Mouse (Mus musculus): ENCODE measurements around the gene Olfr811. TPM values are rescaled to one million over a fixed set of nuclear protein-coding genes. Genes with fewer than 3 reads are reported as not detected.

Olfr811 gene
- not detected in 2 replicates for polyA plus RNA-seq (2015; fragmentation: Nextera tagmentation; extraction: Ambion mirVana)

- WGBS = 83% methylated on average over 4 of the region's 4 CpGs
- Histone ChIP-seq H3K9ac (replicated peaks; ENCODE audit: low read length) (no peak within 1 kb of the TSS), H3K4me3 (ENCODE audit: low read length) (no peak within 1 kb of the TSS), H3K9me3 (ENCODE audit: low read length) (no peaks in the 10 kb centered on the region), H3K27me3 (ENCODE audit: insufficient read depth, low read length) (no peaks in the 10 kb centered on the region), H3K4me2 (replicated peaks; ENCODE audit: low read depth, low read length) (no peak within 1 kb of the TSS), H3K36me3 (ENCODE audit: insufficient read depth, low read length) (no peaks in the 10 kb centered on the region), H3K27ac (ENCODE audit: low read length) (no peak within 1 kb of the TSS), H3K4me1 (ENCODE audit: insufficient read depth, low read length) (no peaks in the 10 kb centered on the region)
- ATAC-seq (ENCODE audit: low FRiP score, low TSS enrichment) = no peak
These were observed at the start of gene Olfr811 for GRCm38 (mm10) chr10:129804296-129804695. Gene Olfr811, minus strand, starts transcription at chr10:129804396.

GRCm38 (mm10) chr10:129847343-129847742 lies 43.1 kb upstream of the Olfr811 start:
- H3K27me3 ChIP-seq (ENCODE audit: insufficient read depth, low read length) = no peaks in the 10 kb centered on the region
- no peak overlapping the region for H3K4me2 ChIP-seq (replicated peaks; ENCODE audit: low read depth, low read length)
- no peaks in the 10 kb centered on the region for H3K9me3 ChIP-seq (ENCODE audit: low read length)
- H3K9ac ChIP-seq (replicated peaks; ENCODE audit: low read length) = no peak overlapping the region
- H3K36me3 ChIP-seq (ENCODE audit: insufficient read depth, low read length) = no peaks in the 10 kb centered on the region
- H3K4me1 ChIP-seq (ENCODE audit: insufficient read depth, low read length) = no peaks in the 10 kb centered on the region
- H3K4me3 ChIP-seq (ENCODE audit: low read length) = no peak overlapping the region
- no peak for ATAC-seq (ENCODE audit: low FRiP score, low TSS enrichment)
- WGBS = 77% methylated on average over 1 of the region's 1 CpGs
- H3K27ac ChIP-seq (ENCODE audit: low read length) = no peak overlapping the region

GRCm38 (mm10) chr10:129845994-129846393 lies 41.8 kb upstream of the Olfr811 start, which contains the start of gene Olfr812:
Gene Olfr812, minus strand, starts transcription at chr10:129846094.
- no peak within 1 kb of the TSS for H3K27ac ChIP-seq (ENCODE audit: low read length)
- no peak within 1 kb of the TSS for H3K4me2 ChIP-seq (replicated peaks; ENCODE audit: low read depth, low read length)
- WGBS = 63% methylated on average over 1 of the region's 1 CpGs
- no peaks in the 10 kb centered on the region for H3K36me3 ChIP-seq (ENCODE audit: insufficient read depth, low read length)
- no peak within 1 kb of the TSS for H3K4me3 ChIP-seq (ENCODE audit: low read length)
- no peaks in the 10 kb centered on the region for H3K27me3 ChIP-seq (ENCODE audit: insufficient read depth, low read length)
- H3K9me3 ChIP-seq (ENCODE audit: low read length) = no peaks in the 10 kb centered on the region
- no peaks in the 10 kb centered on the region for H3K4me1 ChIP-seq (ENCODE audit: insufficient read depth, low read length)
- no peak within 1 kb of the TSS for H3K9ac ChIP-seq (replicated peaks; ENCODE audit: low read length)
- no peak for ATAC-seq (ENCODE audit: low FRiP score, low TSS enrichment)

GRCm38 (mm10) chr10:129794817-129795216 lies 9.4 kb downstream of the Olfr811 start, which contains the start of gene Olfr810:
Gene Olfr810, minus strand, starts transcription at chr10:129794917.
- Histone ChIP-seq H3K4me1 (ENCODE audit: insufficient read depth, low read length) (no peaks in the 10 kb centered on the region), H3K9me3 (ENCODE audit: low read length) (no peaks in the 10 kb centered on the region), H3K9ac (replicated peaks; ENCODE audit: low read length) (no peak within 1 kb of the TSS), H3K4me3 (ENCODE audit: low read length) (no peak within 1 kb of the TSS), H3K4me2 (replicated peaks; ENCODE audit: low read depth, low read length) (no peak within 1 kb of the TSS), H3K27me3 (ENCODE audit: insufficient read depth, low read length) (no peaks in the 10 kb centered on the region), H3K27ac (ENCODE audit: low read length) (no peak within 1 kb of the TSS), H3K36me3 (ENCODE audit: insufficient read depth, low read length) (no peaks in the 10 kb centered on the region)
- ATAC-seq (ENCODE audit: low FRiP score, low TSS enrichment) = no peak

GRCm38 (mm10) chr10:129778123-129778522 lies 26.1 kb downstream of the Olfr811 start:
- Histone ChIP-seq H3K4me2 (replicated peaks; ENCODE audit: low read depth, low read length) (no peak overlapping the region), H3K36me3 (ENCODE audit: insufficient read depth, low read length) (no peaks in the 10 kb centered on the region), H3K9me3 (ENCODE audit: low read length) (no peaks in the 10 kb centered on the region), H3K4me1 (ENCODE audit: insufficient read depth, low read length) (no peaks in the 10 kb centered on the region), H3K4me3 (ENCODE audit: low read length) (no peak overlapping the region), H3K27ac (ENCODE audit: low read length) (no peak overlapping the region), H3K27me3 (ENCODE audit: insufficient read depth, low read length) (no peaks in the 10 kb centered on the region), H3K9ac (replicated peaks; ENCODE audit: low read length) (no peak overlapping the region)
- ATAC-seq (ENCODE audit: low FRiP score, low TSS enrichment) = no peak

GRCm38 (mm10) chr10:129774338-129774737 lies 29.9 kb downstream of the Olfr811 start, which contains the start of gene Olfr809:
Gene Olfr809, plus strand, starts transcription at chr10:129774638.
- H3K4me1 ChIP-seq (ENCODE audit: insufficient read depth, low read length) = no peaks in the 10 kb centered on the region
- no peak within 1 kb of the TSS for H3K27ac ChIP-seq (ENCODE audit: low read length)
- no peak within 1 kb of the TSS for H3K4me2 ChIP-seq (replicated peaks; ENCODE audit: low read depth, low read length)

GRCm38 (mm10) chr10:129765182-129765581 lies 39.0 kb downstream of the Olfr811 start, which contains the start of gene Olfr808:
Gene Olfr808, plus strand, starts transcription at chr10:129765482.
- Histone ChIP-seq H3K9me3 (ENCODE audit: low read length) (no peaks in the 10 kb centered on the region), H3K27me3 (ENCODE audit: insufficient read depth, low read length) (no peaks in the 10 kb centered on the region), H3K4me3 (ENCODE audit: low read length) (no peak within 1 kb of the TSS), H3K36me3 (ENCODE audit: insufficient read depth, low read length) (no peaks in the 10 kb centered on the region), H3K4me2 (replicated peaks; ENCODE audit: low read depth, low read length) (no peak within 1 kb of the TSS), H3K9ac (replicated peaks; ENCODE audit: low read length) (no peak within 1 kb of the TSS), H3K27ac (ENCODE audit: low read length) (no peak within 1 kb of the TSS), H3K4me1 (ENCODE audit: insufficient read depth, low read length) (no peaks in the 10 kb centered on the region)
- ATAC-seq (ENCODE audit: low FRiP score, low TSS enrichment) = no peak
- 89% methylated on average over 1 of the region's 1 CpGs for WGBS

More at GRCm38 (mm10) chr10:129774338-129774737, 29.9 kb downstream of the Olfr811 start, which contains the start of gene Olfr809:
- Histone ChIP-seq H3K27me3 (ENCODE audit: insufficient read depth, low read length) (no peaks in the 10 kb centered on the region), H3K36me3 (ENCODE audit: insufficient read depth, low read length) (no peaks in the 10 kb centered on the region), H3K9ac (replicated peaks; ENCODE audit: low read length) (no peak within 1 kb of the TSS), H3K4me3 (ENCODE audit: low read length) (no peak within 1 kb of the TSS), H3K9me3 (ENCODE audit: low read length) (no peaks in the 10 kb centered on the region)
- no peak for ATAC-seq (ENCODE audit: low FRiP score, low TSS enrichment)

- no peaks in the 10 kb centered on the region for H3K27me3 ChIP-seq (ENCODE audit: insufficient read depth, low read length)
- no peaks in the 10 kb centered on the region for H3K9me3 ChIP-seq (ENCODE audit: low read length)
- H3K27ac ChIP-seq (ENCODE audit: low read length) = no peak within 1 kb of the TSS
- H3K4me2 ChIP-seq (replicated peaks; ENCODE audit: low read depth, low read length) = no peak within 1 kb of the TSS
- no peak within 1 kb of the TSS for H3K9ac ChIP-seq (replicated peaks; ENCODE audit: low read length)
- H3K4me1 ChIP-seq (ENCODE audit: insufficient read depth, low read length) = no peaks in the 10 kb centered on the region
- no peaks in the 10 kb centered on the region for H3K36me3 ChIP-seq (ENCODE audit: insufficient read depth, low read length)
- ATAC-seq (ENCODE audit: low FRiP score, low TSS enrichment) = no peak
- H3K4me3 ChIP-seq (ENCODE audit: low read length) = no peak within 1 kb of the TSS
- 88% methylated on average over 1 of the region's 1 CpGs for WGBS
These were observed 46.5 kb downstream of the Olfr811 start, which contains the start of gene Olfr807 for GRCm38 (mm10) chr10:129757693-129758092. Gene Olfr807, minus strand, starts transcription at chr10:129757793.

Other genes with a start within 250 kb of the Olfr811 start
- gene Olfr794, start 236.7 kb downstream of the Olfr811 start, polyA plus RNA-seq (2015; fragmentation: Nextera tagmentation; extraction: Ambion mirVana) = not detected in 2 replicates
- not detected in 2 replicates for gene Olfr796, start 191.8 kb downstream of the Olfr811 start, polyA plus RNA-seq (2015; fragmentation: Nextera tagmentation; extraction: Ambion mirVana)
- not detected in 2 replicates for gene Olfr798, start 176.5 kb downstream of the Olfr811 start, polyA plus RNA-seq (2015; fragmentation: Nextera tagmentation; extraction: Ambion mirVana)
- not detected in 2 replicates for gene Olfr799, start 166.9 kb downstream of the Olfr811 start, polyA plus RNA-seq (2015; fragmentation: Nextera tagmentation; extraction: Ambion mirVana)
- gene Olfr800, start 146.7 kb downstream of the Olfr811 start, polyA plus RNA-seq (2015; fragmentation: Nextera tagmentation; extraction: Ambion mirVana) = not detected in 2 replicates
- not detected in 2 replicates for gene Olfr801, start 130.5 kb downstream of the Olfr811 start, polyA plus RNA-seq (2015; fragmentation: Nextera tagmentation; extraction: Ambion mirVana)
- gene Olfr802, start 116.2 kb downstream of the Olfr811 start, polyA plus RNA-seq (2015; fragmentation: Nextera tagmentation; extraction: Ambion mirVana) = 0.03 TPM in 1 of 2 replicates, not detected in the other
- not detected in 2 replicates for gene Olfr803, start 110.1 kb downstream of the Olfr811 start, polyA plus RNA-seq (2015; fragmentation: Nextera tagmentation; extraction: Ambion mirVana)
- gene Olfr804, start 101.2 kb downstream of the Olfr811 start, polyA plus RNA-seq (2015; fragmentation: Nextera tagmentation; extraction: Ambion mirVana) = not detected in 2 replicates
- gene Olfr805, start 75.0 kb downstream of the Olfr811 start, polyA plus RNA-seq (2015; fragmentation: Nextera tagmentation; extraction: Ambion mirVana) = not detected in 2 replicates
- gene Olfr806, start 62.5 kb downstream of the Olfr811 start, polyA plus RNA-seq (2015; fragmentation: Nextera tagmentation; extraction: Ambion mirVana) = not detected in 2 replicates
- not detected in 2 replicates for gene Olfr807, start 46.6 kb downstream of the Olfr811 start, polyA plus RNA-seq (2015; fragmentation: Nextera tagmentation; extraction: Ambion mirVana)
- not detected in 2 replicates for gene Olfr808, start 38.9 kb downstream of the Olfr811 start, polyA plus RNA-seq (2015; fragmentation: Nextera tagmentation; extraction: Ambion mirVana)
- gene Olfr809, start 29.8 kb downstream of the Olfr811 start, polyA plus RNA-seq (2015; fragmentation: Nextera tagmentation; extraction: Ambion mirVana) = not detected in 2 replicates
- not detected in 2 replicates for gene Olfr810, start 9.5 kb downstream of the Olfr811 start, polyA plus RNA-seq (2015; fragmentation: Nextera tagmentation; extraction: Ambion mirVana)
- gene Olfr812, start 41.7 kb upstream of the Olfr811 start, polyA plus RNA-seq (2015; fragmentation: Nextera tagmentation; extraction: Ambion mirVana) = not detected in 2 replicates
- gene Olfr813, start 51.0 kb upstream of the Olfr811 start, polyA plus RNA-seq (2015; fragmentation: Nextera tagmentation; extraction: Ambion mirVana) = not detected in 2 replicates
- gene Olfr814, start 75.5 kb upstream of the Olfr811 start, polyA plus RNA-seq (2015; fragmentation: Nextera tagmentation; extraction: Ambion mirVana) = not detected in 2 replicates
- gene Olfr815, start 101.5 kb upstream of the Olfr811 start, polyA plus RNA-seq (2015; fragmentation: Nextera tagmentation; extraction: Ambion mirVana) = not detected in 2 replicates
- not detected in 2 replicates for gene Olfr816, start 111.2 kb upstream of the Olfr811 start, polyA plus RNA-seq (2015; fragmentation: Nextera tagmentation; extraction: Ambion mirVana)
- not detected in 2 replicates for gene Olfr818, start 144.7 kb upstream of the Olfr811 start, polyA plus RNA-seq (2015; fragmentation: Nextera tagmentation; extraction: Ambion mirVana)
- not detected in 2 replicates for gene Olfr819, start 162.9 kb upstream of the Olfr811 start, polyA plus RNA-seq (2015; fragmentation: Nextera tagmentation; extraction: Ambion mirVana)
- not detected in 2 replicates for gene Olfr247, start 171.7 kb upstream of the Olfr811 start, polyA plus RNA-seq (2015; fragmentation: Nextera tagmentation; extraction: Ambion mirVana)
- gene Gm10310, start 180.7 kb upstream of the Olfr811 start, polyA plus RNA-seq (2015; fragmentation: Nextera tagmentation; extraction: Ambion mirVana) = not detected in 2 replicates
- gene Olfr820, start 208.2 kb upstream of the Olfr811 start, polyA plus RNA-seq (2015; fragmentation: Nextera tagmentation; extraction: Ambion mirVana) = not detected in 2 replicates
- gene Olfr821, start 226.0 kb upstream of the Olfr811 start, polyA plus RNA-seq (2015; fragmentation: Nextera tagmentation; extraction: Ambion mirVana) = not detected in 2 replicates